Mouse (Mus musculus) kidney, adult 2 months (tissue): ENCODE measurements around the gene Dpy19l3.

Experiments
- CTCF ChIP-seq: fragments of 200-500 bp; conservative IDR thresholded peaks from 2 replicates; pipeline ENCODE4 v1.5.1; 2011; ENCODE audit warnings: low read depth, mild to moderate bottlenecking, control low read depth, low read length, moderate library complexity, mixed read lengths; ENCODE audit not compliant: insufficient read depth, insufficient read length
- POLR2A ChIP-seq: fragments of 200-500 bp; IDR thresholded peaks from one replicate; pipeline ENCODE4 v1.6.1; 2011; ENCODE audit warnings: low read depth, low read length, control low read depth

DNA sequence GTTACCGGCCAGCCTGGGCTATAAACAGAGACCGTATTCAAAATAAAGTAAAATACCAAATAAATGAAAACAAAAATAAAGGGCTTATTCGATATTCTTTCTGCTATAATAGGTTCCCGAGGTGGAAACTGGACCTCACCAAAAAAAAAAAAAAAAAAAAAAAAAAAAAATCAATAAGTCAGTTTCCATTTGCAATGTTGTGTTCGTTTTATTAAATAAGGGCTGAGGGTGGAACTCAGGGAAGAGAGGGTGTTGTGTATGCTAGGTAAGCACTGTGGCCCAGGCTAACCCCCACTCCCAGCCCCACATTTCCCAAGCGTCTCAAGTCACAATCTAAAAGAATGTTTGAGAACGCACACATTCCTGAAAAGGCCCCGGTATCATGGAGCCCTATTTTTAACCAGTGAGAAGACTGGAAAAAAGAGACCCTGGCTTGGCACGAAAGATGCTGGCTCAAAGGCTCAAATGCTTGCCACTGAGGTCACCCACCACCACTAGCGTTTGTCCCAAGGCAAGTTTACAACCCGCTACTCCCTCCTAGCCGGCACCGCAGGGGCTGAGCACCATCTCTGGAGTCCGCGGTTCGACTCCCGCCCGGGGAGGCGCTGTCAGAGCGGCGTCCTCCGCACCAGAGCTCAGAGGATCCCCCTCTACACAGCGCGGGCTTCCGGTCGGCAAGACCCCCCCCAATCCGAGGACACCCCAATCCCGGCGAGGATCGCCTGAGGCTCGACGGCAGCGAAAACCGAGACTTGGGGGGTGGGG lies 107.8 kb downstream of the Dpy19l3 start:
- TF ChIP-seq POLR2A (no peak), CTCF (no peak)
